Mouse (Mus musculus) bone marrow, adult 2 months (tissue): ENCODE results near the gene Slc44a4.

Source experiments
- CTCF ChIP-seq: fragments of 200-500 bp; IDR thresholded peaks from 2 replicates; pipeline ENCODE4 v1.5.1; 2011; ENCODE audit warnings: low read length, control low read depth; ENCODE audit not compliant: control insufficient read depth, insufficient read depth
- POLR2A ChIP-seq: fragments of 200-500 bp; IDR thresholded peaks from 2 replicates; pipeline ENCODE4 v1.6.1; 2011; ENCODE audit warnings: low read depth, mild to moderate bottlenecking, control low read depth, low read length, borderline replicate concordance; ENCODE audit not compliant: control insufficient read depth

DNA sequence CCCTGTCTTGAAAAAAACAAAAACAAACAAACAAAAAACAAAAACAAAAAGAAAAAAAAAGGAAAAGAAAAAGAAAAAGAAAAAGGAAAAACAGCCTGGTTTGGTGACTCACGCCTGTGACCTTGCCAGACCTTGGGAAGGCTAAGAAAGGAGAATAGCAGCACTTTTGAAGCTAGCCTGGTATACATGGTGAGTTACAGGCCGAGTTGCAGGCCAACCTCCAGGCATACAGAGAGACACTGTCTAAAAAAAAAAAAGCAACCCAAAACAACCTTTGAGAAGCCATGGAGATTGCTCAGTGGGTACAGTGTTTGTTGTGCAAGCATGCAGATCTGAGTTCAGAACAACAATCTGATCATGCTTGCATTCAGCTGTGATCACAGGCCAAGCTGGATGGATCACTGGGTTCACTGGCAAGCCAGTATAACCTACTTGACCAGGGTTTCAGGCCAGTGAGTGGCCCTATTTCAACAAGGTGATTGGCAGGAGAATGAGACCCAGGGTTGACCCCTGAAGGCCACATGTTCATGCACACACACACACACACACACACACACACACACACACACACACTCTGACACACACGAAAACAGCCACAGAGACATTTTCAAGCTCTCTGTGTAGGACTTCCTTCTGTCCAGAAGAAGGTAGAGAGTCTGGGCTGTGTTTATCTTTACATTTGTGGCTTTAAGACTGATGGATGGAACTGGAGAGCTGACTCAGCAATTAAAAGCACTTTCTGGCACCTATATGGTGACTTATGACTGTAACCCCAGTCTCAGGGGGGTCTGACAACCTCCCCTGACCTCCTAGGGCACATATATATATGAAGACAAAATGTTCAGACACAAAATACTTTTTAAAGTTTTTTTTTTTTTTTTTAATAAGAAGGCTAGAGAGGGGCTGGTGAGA, 61.6 kb downstream of the Slc44a4 start:
- TF ChIP-seq CTCF (no peak), POLR2A (no peak)
